Mouse (Mus musculus) effector memory CD4-positive, alpha-beta T cell, adult 7 months (primary cell): ENCODE data around the gene Slc34a1. TPM values are rescaled to one million over a fixed set of nuclear protein-coding genes. Genes with fewer than 3 reads are reported as not detected.

Experiments
- polyA plus RNA-seq: library from polyadenylated mRNA; unstranded; fragments of 100-300 nt; shearing (Covaris generic); gene quantifications from one replicate; pipeline ENCODE4 v1.2.1, GENCODE M21; 2017

Gene Slc34a1
- 0.28 TPM for polyA plus RNA-seq

DNA sequence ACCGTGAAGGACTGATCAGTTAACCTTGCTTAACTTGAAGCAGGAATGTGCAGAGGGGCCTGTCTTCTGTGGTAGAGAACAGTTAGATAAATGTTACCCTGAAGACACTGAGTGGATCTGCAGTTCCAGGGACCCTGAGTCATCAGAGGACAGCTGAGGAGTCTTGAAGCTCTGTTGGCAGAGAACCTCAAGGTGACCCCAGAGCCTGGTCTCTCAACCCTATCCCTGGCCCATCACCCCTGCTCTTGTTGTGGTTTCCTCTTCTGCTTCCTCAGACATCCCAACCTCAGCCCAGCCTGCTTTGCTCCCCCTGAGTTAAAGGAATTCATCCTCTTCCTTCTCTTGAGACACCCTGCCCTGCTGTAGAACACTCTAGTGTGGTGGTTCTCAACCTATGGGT is at the start of gene Slc34a1:
Gene Slc34a1 (plus strand): TSS at position 100 of the 400 bp plus-strand sequence.

GRCm38 (mm10) chr13:55362453-55363060 is 35.4 kb upstream of the Slc34a1 start, which contains the start of gene Lman2:
TSS of gene Lman2 (minus strand) at chr13:55362783.

GRCm38 (mm10) chr13:55369531-55370114 is 28.4 kb upstream of the Slc34a1 start, which contains the start of gene Rgs14:
TSS of gene Rgs14 (plus strand) at chr13:55369732.

DNA sequence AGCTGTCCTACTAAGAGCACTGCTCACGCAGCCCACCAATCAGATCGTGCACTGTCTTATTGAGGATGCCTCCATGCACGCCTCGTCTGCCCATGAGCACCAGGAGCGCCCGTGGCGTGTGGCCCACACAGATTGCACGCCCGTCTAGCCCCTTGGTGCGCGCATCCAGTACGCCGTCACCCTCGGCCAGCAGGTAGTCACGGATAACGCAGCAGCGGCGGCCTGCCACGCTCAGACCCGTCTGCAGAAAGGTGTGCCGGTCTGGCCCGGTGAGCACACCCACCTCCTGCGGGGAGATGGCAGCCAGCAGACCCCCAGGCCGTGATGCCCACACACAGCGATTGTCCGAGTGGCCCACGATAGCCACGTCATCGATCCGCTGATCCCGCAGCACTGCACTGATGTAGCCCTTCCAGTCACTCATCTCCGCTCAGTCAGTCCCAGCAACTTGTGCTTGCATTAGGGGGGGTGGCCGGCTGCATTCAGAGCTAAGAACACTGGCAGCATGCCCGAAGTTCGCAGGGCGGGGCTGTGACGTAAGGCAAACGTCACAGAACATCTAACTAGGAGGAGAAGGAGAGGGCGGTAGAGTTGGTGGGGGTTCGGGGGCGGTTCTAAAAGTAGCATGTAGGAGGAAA is 16.9 kb downstream of the Slc34a1 start, which contains the start of gene Pfn3:
Gene Pfn3 (minus strand): TSS at position 490 of the 638 bp plus-strand sequence.

GRCm38 (mm10) chr13:55426613-55427012 is 28.6 kb downstream of the Slc34a1 start, which contains the start of gene F12:
TSS of gene F12 (minus strand) at chr13:55426793.

DNA sequence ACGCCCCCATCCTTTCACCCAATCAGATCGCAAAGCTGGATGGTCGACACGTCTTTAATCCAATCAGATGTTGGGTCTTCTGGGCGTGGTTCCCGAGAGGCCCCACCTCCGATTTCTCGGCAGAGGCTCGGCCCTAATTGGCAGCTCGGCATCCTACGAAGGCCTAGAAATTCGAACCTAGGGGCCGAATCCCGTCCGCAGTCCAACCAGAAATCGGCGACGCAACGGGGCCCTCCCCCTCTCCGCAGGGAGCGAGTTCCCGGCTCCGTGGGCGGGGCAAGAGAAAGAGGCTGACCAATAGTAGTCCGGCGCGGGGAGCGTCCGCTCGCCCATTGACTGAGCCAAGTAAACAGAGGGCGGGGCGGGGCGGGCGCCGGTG is 46.9 kb downstream of the Slc34a1 start, which contains the start of gene Grk6:
Gene Grk6 (plus strand): TSS at position 136 of the 379 bp plus-strand sequence.

GRCm38 (mm10) chr13:55464027-55464884 is 66.3 kb downstream of the Slc34a1 start, which contains the start of gene Prr7:
TSS of gene Prr7 (plus strand) at chr13:55464267.

Other genes with a start within 250 kb of the Slc34a1 start
- gene Fgfr4, start 245.5 kb upstream of the Slc34a1 start, polyA plus RNA-seq, result not detected
- gene Nsd1, start 188.4 kb upstream of the Slc34a1 start, polyA plus RNA-seq, result 54.5 TPM
- 261 TPM for gene Prelid1, start 77.7 kb upstream of the Slc34a1 start, polyA plus RNA-seq
- gene Rab24, start 76.2 kb upstream of the Slc34a1 start, polyA plus RNA-seq, result 90.2 TPM
- not detected for gene Mxd3, start 68.4 kb upstream of the Slc34a1 start, polyA plus RNA-seq
- 148 TPM for gene Lman2, start 35.4 kb upstream of the Slc34a1 start, polyA plus RNA-seq
- 66.5 TPM for gene Rgs14, start 28.5 kb upstream of the Slc34a1 start, polyA plus RNA-seq
- 0.82 TPM for gene Pfn3, start 17.0 kb downstream of the Slc34a1 start, polyA plus RNA-seq
- not detected for gene F12, start 28.6 kb downstream of the Slc34a1 start, polyA plus RNA-seq
- 345 TPM for gene Grk6, start 46.9 kb downstream of the Slc34a1 start, polyA plus RNA-seq
- 8.0 TPM for gene Prr7, start 66.1 kb downstream of the Slc34a1 start, polyA plus RNA-seq
- gene Dbn1, start 89.9 kb downstream of the Slc34a1 start, polyA plus RNA-seq, result not detected
- 8.9 TPM for gene Pdlim7, start 115.5 kb downstream of the Slc34a1 start, polyA plus RNA-seq
- gene Dok3, start 131.1 kb downstream of the Slc34a1 start, polyA plus RNA-seq, result not detected
- 68.7 TPM for gene Ddx41, start 138.5 kb downstream of the Slc34a1 start, polyA plus RNA-seq
- gene Fam193b, start 172.9 kb downstream of the Slc34a1 start, polyA plus RNA-seq, result 51.6 TPM
- 224 TPM for gene Tmed9, start 175.5 kb downstream of the Slc34a1 start, polyA plus RNA-seq
- gene B4galt7, start 201.7 kb downstream of the Slc34a1 start, polyA plus RNA-seq, result 34.4 TPM
- gene Caml, start 224.8 kb downstream of the Slc34a1 start, polyA plus RNA-seq, result 23.9 TPM
- 70.6 TPM for gene Ddx46, start 236.8 kb downstream of the Slc34a1 start, polyA plus RNA-seq